Mouse (Mus musculus) liver, embryonic 12.5 days (tissue): ENCODE measurements around the gene Gm3415. TPM values are rescaled to one million over a fixed set of nuclear protein-coding genes. Genes with fewer than 3 reads are reported as not detected.
"Not testable (repeated sequence)": the region's sequence is repeated elsewhere in the genome, so short reads cannot be mapped to it uniquely, and the experiment has no call there.

ENCODE experiments used
- ATAC-seq: fragments of 200-750 bp; cut with Nextera tagmentation; 2 replicates; pipeline ENCODE4 v1.8.0; 2017; ENCODE audit warnings: moderate number of reproducible peaks, mild to moderate bottlenecking, moderate library complexity
- H3K27ac ChIP-seq: fragments of 300-500 bp; sonication (generic); 2 replicates; pipeline ENCODE4 v1.5.1; 2016; ENCODE audit warnings: mild to moderate bottlenecking
- H3K27me3 ChIP-seq: fragments of 300-500 bp; sonication (generic); replicated peaks from 2 replicates; pipeline ENCODE4 v1.6.1; 2016; ENCODE audit warnings: mild to moderate bottlenecking, moderate library complexity
- H3K36me3 ChIP-seq: fragments of 300-500 bp; sonication (generic); 2 replicates; pipeline ENCODE4 v1.6.1; 2016; ENCODE audit warnings: mild to moderate bottlenecking, moderate library complexity
- H3K4me1 ChIP-seq: fragments of 300-500 bp; sonication (generic); 2 replicates; pipeline ENCODE4 v1.6.1; 2016
- H3K4me2 ChIP-seq: fragments of 300-500 bp; sonication (generic); 2 replicates; pipeline ENCODE4 v1.6.1; 2016; ENCODE audit warnings: mild to moderate bottlenecking, moderate library complexity
- H3K4me3 ChIP-seq: fragments of 300-500 bp; sonication (generic); 2 replicates; pipeline ENCODE4 v1.5.1; 2016; ENCODE audit warnings: mild to moderate bottlenecking, moderate library complexity
- H3K9ac ChIP-seq: fragments of 300-500 bp; sonication (generic); 2 replicates; pipeline ENCODE4 v1.6.1; 2016; ENCODE audit warnings: mild to moderate bottlenecking, moderate library complexity
- H3K9me3 ChIP-seq: fragments of 300-500 bp; sonication (generic); replicated peaks from 2 replicates; pipeline ENCODE4 v1.6.1; 2016; ENCODE audit warnings: mild to moderate bottlenecking, moderate library complexity
- WGBS: fragments of 180-500 bp; shearing (Covaris S2); methylation state at CpG from one replicate; pipeline ENCODE4 v1.1.7; 2016; ENCODE audit not compliant: insufficient replicate concordance; 5-methylcytosine and 5-hydroxymethylcytosine counted together
- polyA plus RNA-seq: library from polyadenylated mRNA; unstranded; fragments of >200 nt; fragmentation: Nextera tagmentation; extraction: Ambion mirVana; gene quantifications from 2 replicates; pipeline ENCODE4 v1.2.1, GENCODE M21; 2016

Gene Gm3415
- not detected in 2 replicates for polyA plus RNA-seq

- not testable (repeated sequence) for H3K36me3 ChIP-seq, H3K9ac ChIP-seq, H3K4me3 ChIP-seq, H3K4me2 ChIP-seq, H3K4me1 ChIP-seq, H3K9me3 ChIP-seq, ATAC-seq, H3K27ac ChIP-seq, H3K27me3 ChIP-seq
- no CpG with 5 or more reads among the region's 3 CpGs for WGBS
Measured at GRCm38 (mm10) chr5:146555836-146556235, at the start of gene Gm3415. Gene Gm3415, plus strand, starts transcription at chr5:146556136.

GRCm38 (mm10) chr5:146513823-146514222 is 42.1 kb upstream of the Gm3415 start, which contains the start of gene Gm3402:
Gene Gm3402, plus strand, starts transcription at chr5:146514123.
- H3K9me3 ChIP-seq, H3K27me3 ChIP-seq, H3K9ac ChIP-seq, H3K27ac ChIP-seq, H3K4me3 ChIP-seq, ATAC-seq, H3K36me3 ChIP-seq, H3K4me1 ChIP-seq, H3K4me2 ChIP-seq: not testable (repeated sequence)
- 69% methylated on average over 2 of the region's 5 CpGs for WGBS

- ATAC-seq, H3K27ac ChIP-seq, H3K27me3 ChIP-seq, H3K4me3 ChIP-seq, H3K9me3 ChIP-seq, H3K36me3 ChIP-seq, H3K4me2 ChIP-seq, H3K9ac ChIP-seq, H3K4me1 ChIP-seq: not testable (repeated sequence)
- 81% methylated on average over 3 of the region's 3 CpGs for WGBS
Measured at GRCm38 (mm10) chr5:146525501-146525900, 30.4 kb upstream of the Gm3415 start, which contains the start of gene Gm3404. Gene Gm3404, plus strand, starts transcription at chr5:146525801.

- not testable (repeated sequence) for H3K4me3 ChIP-seq, H3K27ac ChIP-seq, H3K27me3 ChIP-seq, ATAC-seq, H3K9me3 ChIP-seq, H3K9ac ChIP-seq, H3K4me1 ChIP-seq, H3K36me3 ChIP-seq, H3K4me2 ChIP-seq
- WGBS = 66% methylated on average over 3 of the region's 3 CpGs
Measured at GRCm38 (mm10) chr5:146537347-146537746, 18.6 kb upstream of the Gm3415 start, which contains the start of gene Gm3409. Gene Gm3409, plus strand, starts transcription at chr5:146537647.

GRCm38 (mm10) chr5:146564259-146564658 is 8.3 kb downstream of the Gm3415 start:
- no peak for ATAC-seq
- Histone ChIP-seq H3K9me3 (no peaks in the 10 kb centered on the region), H3K4me3 (no peak overlapping the region), H3K27ac (no peak overlapping the region), H3K36me3 (no peaks in the 10 kb centered on the region), H3K4me2 (no peak overlapping the region), H3K9ac (no peak overlapping the region), H3K4me1 (no peaks in the 10 kb centered on the region), H3K27me3 (no peaks in the 10 kb centered on the region)
- WGBS = 38% methylated on average over 1 of the region's 1 CpGs

GRCm38 (mm10) chr5:146567054-146567453 is 11.1 kb downstream of the Gm3415 start:
- no peak overlapping the region for H3K9ac ChIP-seq
- WGBS = 32% methylated on average over 4 of the region's 4 CpGs
- no peak for ATAC-seq

GRCm38 (mm10) chr5:146570179-146570578 is 14.2 kb downstream of the Gm3415 start:
- not testable (repeated sequence) for H3K4me2 ChIP-seq, H3K4me3 ChIP-seq, H3K27me3 ChIP-seq, H3K36me3 ChIP-seq, H3K4me1 ChIP-seq, H3K27ac ChIP-seq, H3K9me3 ChIP-seq, ATAC-seq, H3K9ac ChIP-seq
- WGBS = 66% methylated on average over 6 of the region's 6 CpGs

More at GRCm38 (mm10) chr5:146567054-146567453, 11.1 kb downstream of the Gm3415 start:
- Histone ChIP-seq H3K36me3 (no peaks in the 10 kb centered on the region), H3K9me3 (no peaks in the 10 kb centered on the region), H3K4me3 (no peak overlapping the region), H3K4me1 (no peaks in the 10 kb centered on the region), H3K27ac (no peak overlapping the region), H3K4me2 (no peak overlapping the region), H3K27me3 (no peaks in the 10 kb centered on the region)

GRCm38 (mm10) chr5:146571830-146572734 is 16.1 kb downstream of the Gm3415 start:
- not testable (repeated sequence) for H3K4me2 ChIP-seq, ATAC-seq, H3K27me3 ChIP-seq, H3K4me3 ChIP-seq, H3K4me1 ChIP-seq, H3K36me3 ChIP-seq, H3K27ac ChIP-seq, H3K9me3 ChIP-seq, H3K9ac ChIP-seq
- WGBS = 62% methylated on average over 6 of the region's 6 CpGs

GRCm38 (mm10) chr5:146572735-146573042 is 16.8 kb downstream of the Gm3415 start:
- not testable (repeated sequence) for H3K4me3 ChIP-seq, H3K9me3 ChIP-seq, ATAC-seq, H3K27ac ChIP-seq, H3K27me3 ChIP-seq, H3K4me2 ChIP-seq, H3K9ac ChIP-seq, H3K4me1 ChIP-seq, H3K36me3 ChIP-seq
- WGBS = 64% methylated on average over 4 of the region's 4 CpGs

- no peak for ATAC-seq
- Histone ChIP-seq H3K4me2 (no peak overlapping the region), H3K36me3 (no peaks in the 10 kb centered on the region), H3K9me3 (no peaks in the 10 kb centered on the region), H3K9ac (no peak overlapping the region), H3K4me1 (no peaks in the 10 kb centered on the region), H3K4me3 (no peak overlapping the region), H3K27me3 (no peaks in the 10 kb centered on the region), H3K27ac (no peak overlapping the region)
- WGBS = 72% methylated on average over 3 of the region's 3 CpGs
Measured at GRCm38 (mm10) chr5:146576668-146577067, 20.7 kb downstream of the Gm3415 start.

- Histone ChIP-seq H3K4me3 (peak overlapping the region; percentile 42), H3K4me1 (0 out of 2 replicates have a peak, but pooled peaks cover 4% of the 10 kb centered on the region), H3K9me3 (no peaks in the 10 kb centered on the region), H3K27ac (no peak overlapping the region), H3K9ac (no peak overlapping the region), H3K4me2 (peak overlapping the region; percentile 65), H3K27me3 (peaks cover 42% of the 10 kb centered on the region), H3K36me3 (no peaks in the 10 kb centered on the region)
- ATAC-seq = no peak
- 15% methylated on average over 10 of the region's 10 CpGs for WGBS
Measured at GRCm38 (mm10) chr5:146584156-146584477, 28.2 kb downstream of the Gm3415 start.

- Histone ChIP-seq H3K36me3 (no peaks in the 10 kb centered on the region), H3K4me2 (peak within 1 kb of the TSS; percentile 65), H3K4me1 (0 out of 2 replicates have a peak, but pooled peaks cover 4% of the 10 kb centered on the region), H3K27me3 (peaks cover 42% of the 10 kb centered on the region), H3K9me3 (no peaks in the 10 kb centered on the region), H3K27ac (no peak within 1 kb of the TSS), H3K4me3 (peak within 1 kb of the TSS; percentile 42), H3K9ac (no peak within 1 kb of the TSS)
- WGBS = 4% methylated on average over 48 of the region's 64 CpGs
- no peak for ATAC-seq
Measured at GRCm38 (mm10) chr5:146584478-146585306, 28.8 kb downstream of the Gm3415 start, which contains the start of gene Gpr12. Gene Gpr12, minus strand, starts transcription at chr5:146585239.
